Mouse (Mus musculus): ENCODE data around the gene Lhfpl3. TPM values are rescaled to one million over a fixed set of nuclear protein-coding genes. Genes with fewer than 3 reads are reported as not detected.
A peak's percentile ranks its signal among the peaks of the same experiment; 100 is the strongest.
"Not testable (repeated sequence)": the region's sequence is repeated elsewhere in the genome, so short reads cannot be mapped to it uniquely, and the experiment has no call there.

The Lhfpl3 gene
- 10 to 100 TPM; 24.5 to 26.7 TPM for total RNA-seq (2021)

GRCm38 (mm10) chr5:22745885-22746532 is at the start of gene Lhfpl3:
Gene Lhfpl3 (plus strand): TSS chr5:22746059.
- intact Hi-C loops (cut with DNase I) = loop anchor here (5.0 kb wide), 1 partner anchor 471 kb away; no protein-coding TSS in a partner anchor
- peak; percentile 63 for DNase-seq

GRCm38 (mm10) chr5:22706271-22706670 is 39.6 kb upstream of the Lhfpl3 start:
- intact Hi-C loops (cut with DNase I); DNase-seq: not testable (repeated sequence)

GRCm38 (mm10) chr5:22745529-22745884 is 352 bp upstream of the Lhfpl3 start:
- no peak for DNase-seq
- intact Hi-C loops (cut with DNase I) = loop anchor here (5.0 kb wide), 1 partner anchor 472 kb away; no protein-coding TSS in a partner anchor

- DNase-seq = peak; percentile 21
- intact Hi-C loops (cut with DNase I) = loop anchor here (5.0 kb wide), 1 partner anchor 471 kb away; no protein-coding TSS in a partner anchor
These were observed 718 bp downstream of the Lhfpl3 start for GRCm38 (mm10) chr5:22746533-22747021.

GRCm38 (mm10) chr5:22747305-22747704 is 1.4 kb downstream of the Lhfpl3 start:
- no peak for DNase-seq
- intact Hi-C loops (cut with DNase I) = loop anchor here (5.0 kb wide), 1 partner anchor 470 kb away; no protein-coding TSS in a partner anchor

GRCm38 (mm10) chr5:22757261-22757660 is 11.4 kb downstream of the Lhfpl3 start:
- intact Hi-C loops (cut with DNase I) = no loop called here
- DNase-seq = peak; percentile 29

GRCm38 (mm10) chr5:22770726-22771125 is 24.9 kb downstream of the Lhfpl3 start:
- no peak for DNase-seq
- intact Hi-C loops (cut with DNase I) = no loop called here

GRCm38 (mm10) chr5:22795361-22795760 is 49.5 kb downstream of the Lhfpl3 start:
- DNase-seq = no peak
- intact Hi-C loops (cut with DNase I) = no loop called here

GRCm38 (mm10) chr5:22813426-22813825 is 67.6 kb downstream of the Lhfpl3 start:
- no peak for DNase-seq
- intact Hi-C loops (cut with DNase I) = no loop called here

- intact Hi-C loops (cut with DNase I) = no loop called here
- DNase-seq = no peak
These were observed 84.1 kb downstream of the Lhfpl3 start for GRCm38 (mm10) chr5:22829822-22830450.

GRCm38 (mm10) chr5:22851572-22851971 is 105.7 kb downstream of the Lhfpl3 start:
- DNase-seq = no peak
- intact Hi-C loops (cut with DNase I) = no loop called here

GRCm38 (mm10) chr5:22853503-22853902 is 107.6 kb downstream of the Lhfpl3 start:
- DNase-seq = no peak
- intact Hi-C loops (cut with DNase I) = no loop called here

GRCm38 (mm10) chr5:22856480-22856879 is 110.6 kb downstream of the Lhfpl3 start:
- intact Hi-C loops (cut with DNase I) = no loop called here
- DNase-seq = no peak

GRCm38 (mm10) chr5:22861399-22861798 is 115.5 kb downstream of the Lhfpl3 start:
- intact Hi-C loops (cut with DNase I) = no loop called here
- DNase-seq = peak; percentile 14

- intact Hi-C loops (cut with DNase I) = no loop called here
- no peak for DNase-seq
These were observed 123.2 kb downstream of the Lhfpl3 start for GRCm38 (mm10) chr5:22869031-22869430.

- no peak for DNase-seq
- intact Hi-C loops (cut with DNase I) = no loop called here
These were observed 126.6 kb downstream of the Lhfpl3 start for GRCm38 (mm10) chr5:22872417-22872816.

GRCm38 (mm10) chr5:22888345-22888744 is 142.5 kb downstream of the Lhfpl3 start:
- intact Hi-C loops (cut with DNase I) = no loop called here
- peak; percentile 48 for DNase-seq

GRCm38 (mm10) chr5:22889481-22889880 is 143.6 kb downstream of the Lhfpl3 start:
- peak; percentile 25 for DNase-seq
- intact Hi-C loops (cut with DNase I) = no loop called here

GRCm38 (mm10) chr5:22897228-22897627 is 151.4 kb downstream of the Lhfpl3 start:
- no peak for DNase-seq
- intact Hi-C loops (cut with DNase I) = no loop called here

- intact Hi-C loops (cut with DNase I) = no loop called here
These were observed 151.9 kb downstream of the Lhfpl3 start for GRCm38 (mm10) chr5:22897656-22898289.

GRCm38 (mm10) chr5:22898593-22898992 is 152.7 kb downstream of the Lhfpl3 start:
- intact Hi-C loops (cut with DNase I) = no loop called here
- DNase-seq = no peak

More at GRCm38 (mm10) chr5:22897656-22898289, 151.9 kb downstream of the Lhfpl3 start:
- no peak for DNase-seq
